Mouse (Mus musculus): ENCODE measurements around the gene Lef1.

Lef1 gene

DNA sequence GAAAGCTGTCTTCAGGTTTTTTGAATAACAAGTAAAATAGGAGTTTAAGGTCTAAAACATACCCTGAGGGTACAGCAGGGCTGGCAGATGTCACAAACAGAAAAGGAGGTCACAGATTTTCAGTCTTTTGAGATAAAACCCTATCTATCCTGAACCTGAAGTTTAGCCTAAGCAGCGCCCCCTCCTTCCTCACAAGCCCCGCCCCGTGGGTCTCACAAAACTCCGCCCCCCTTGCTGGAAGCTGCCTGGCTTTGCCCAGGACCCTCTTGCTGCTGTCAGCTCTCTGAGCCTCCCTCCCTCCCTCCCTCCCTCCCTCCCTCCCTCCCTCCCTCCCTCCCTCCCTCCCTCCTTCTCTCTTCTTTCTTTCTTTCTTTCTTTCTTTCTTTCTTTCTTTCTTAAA is 31.3 kb downstream of the Lef1 start:
- no peak for DNase-seq

DNA sequence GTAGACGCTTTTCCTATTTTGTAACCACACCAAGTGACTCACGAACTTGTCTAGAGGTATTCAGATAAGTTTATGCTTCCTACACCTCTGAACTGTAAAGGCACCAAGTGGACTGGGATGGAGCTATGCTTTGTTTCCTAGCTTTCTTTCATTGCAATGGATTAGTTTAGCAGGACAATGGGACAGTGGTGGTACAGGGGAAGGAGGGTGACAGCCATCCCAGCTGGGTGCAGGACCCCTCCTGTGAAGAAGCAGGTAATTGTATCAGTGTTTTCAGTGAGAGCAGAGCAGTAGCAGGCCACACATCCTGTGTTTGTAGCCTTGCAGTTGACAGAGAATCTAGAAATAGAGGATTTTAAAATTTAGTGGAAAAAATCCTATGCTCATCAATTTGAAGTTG is 34.0 kb downstream of the Lef1 start:
- no peak for DNase-seq

DNA sequence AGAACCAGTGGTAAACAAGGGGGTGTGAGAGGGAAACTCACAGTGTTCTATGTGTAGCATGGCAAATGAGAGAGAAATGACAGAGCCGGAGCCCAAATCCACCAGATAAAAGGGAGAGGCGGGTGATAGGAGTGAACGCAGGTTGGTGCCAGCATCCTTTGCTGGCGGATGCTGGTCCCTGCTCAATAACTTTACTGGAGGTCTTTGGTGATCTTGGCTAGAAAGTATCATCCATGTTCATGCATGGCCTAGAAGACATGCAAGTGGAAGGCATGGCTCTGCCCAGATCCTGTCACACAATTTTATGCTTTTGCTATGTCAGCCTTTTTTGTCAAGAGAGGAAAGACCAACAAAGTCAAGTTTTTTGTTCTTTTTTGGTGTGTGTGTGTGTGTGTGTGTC is 42.6 kb downstream of the Lef1 start:
- no peak for DNase-seq

DNA sequence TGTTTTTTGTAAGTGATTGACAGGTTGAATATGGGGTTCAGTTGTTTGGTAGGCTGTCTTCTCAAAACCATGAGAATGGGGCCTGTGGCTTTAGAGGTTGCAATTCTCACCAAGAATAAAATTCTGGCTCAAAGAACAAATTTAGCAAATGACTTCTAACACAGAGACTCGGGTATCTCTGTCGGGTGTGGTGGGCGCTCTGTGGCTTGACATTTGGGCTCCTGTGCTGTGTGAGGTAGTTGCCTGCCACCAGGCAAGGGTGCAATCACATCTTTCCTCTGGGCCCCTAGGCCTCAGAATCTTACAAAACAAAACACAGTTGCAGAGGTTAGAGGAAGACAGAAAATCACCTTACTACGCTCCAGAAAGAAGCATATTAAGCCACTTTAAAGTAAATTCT is 43.6 kb downstream of the Lef1 start:
- no peak for DNase-seq

DNA sequence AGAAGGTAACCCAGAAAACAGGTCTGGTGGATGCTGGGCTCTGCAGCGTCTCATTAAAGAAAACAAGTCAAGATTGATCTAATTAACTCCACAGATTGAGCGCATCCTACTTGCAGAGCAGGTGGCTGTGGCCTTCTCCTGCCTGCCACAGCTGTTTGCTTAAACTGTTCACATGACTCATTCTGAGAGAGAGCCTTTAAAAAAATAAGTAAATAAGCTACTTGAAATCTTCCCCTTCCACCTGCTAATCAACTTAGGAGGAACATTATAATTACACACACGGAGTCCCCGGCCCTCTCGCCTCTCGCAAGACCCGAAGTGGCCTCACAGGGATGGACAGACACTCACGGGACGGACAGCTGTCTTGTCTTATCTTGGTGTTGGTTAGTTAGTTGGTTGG is 44.3 kb downstream of the Lef1 start:
- DNase-seq = no peak

DNA sequence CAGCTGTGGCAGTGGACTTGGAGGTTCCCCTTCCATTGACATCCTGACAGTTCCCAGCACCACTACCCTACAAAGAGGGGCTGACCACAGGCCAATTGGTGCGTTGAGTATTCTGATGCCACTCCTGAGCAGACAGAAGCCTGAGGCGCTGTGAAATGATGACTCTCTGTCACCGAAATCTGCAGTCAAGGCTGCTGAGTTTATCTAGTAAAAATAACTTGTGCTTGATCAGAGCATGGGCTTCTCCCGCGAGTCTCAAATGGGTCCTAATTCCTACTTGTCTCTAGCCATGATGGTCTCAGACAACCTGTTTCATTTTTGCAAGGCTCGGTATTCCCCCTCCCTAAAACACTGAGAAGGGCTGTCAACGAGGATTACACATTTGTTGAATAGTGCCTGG is 44.8 kb downstream of the Lef1 start:
- DNase-seq = no peak

DNA sequence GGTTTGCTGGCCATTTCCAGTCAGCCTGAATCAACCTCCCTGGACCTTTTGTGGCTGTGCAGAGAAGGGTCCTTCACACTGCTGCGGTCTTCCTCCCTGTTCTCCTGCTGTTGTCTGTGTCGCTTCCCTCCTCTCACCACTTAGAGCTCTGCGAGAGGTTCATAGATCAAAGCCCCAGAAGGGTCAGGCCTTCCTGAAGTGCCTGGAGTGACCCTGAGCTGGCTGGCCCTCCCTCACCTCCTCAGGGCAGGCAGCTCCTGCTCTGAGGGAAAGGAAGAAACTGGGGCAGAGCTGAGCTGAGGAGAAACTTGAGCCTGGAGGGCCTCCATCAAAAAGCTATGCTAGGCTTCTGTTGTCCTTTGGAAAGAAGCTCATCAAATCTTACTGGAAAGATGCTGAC is 45.4 kb downstream of the Lef1 start:
- DNase-seq = no peak

DNA sequence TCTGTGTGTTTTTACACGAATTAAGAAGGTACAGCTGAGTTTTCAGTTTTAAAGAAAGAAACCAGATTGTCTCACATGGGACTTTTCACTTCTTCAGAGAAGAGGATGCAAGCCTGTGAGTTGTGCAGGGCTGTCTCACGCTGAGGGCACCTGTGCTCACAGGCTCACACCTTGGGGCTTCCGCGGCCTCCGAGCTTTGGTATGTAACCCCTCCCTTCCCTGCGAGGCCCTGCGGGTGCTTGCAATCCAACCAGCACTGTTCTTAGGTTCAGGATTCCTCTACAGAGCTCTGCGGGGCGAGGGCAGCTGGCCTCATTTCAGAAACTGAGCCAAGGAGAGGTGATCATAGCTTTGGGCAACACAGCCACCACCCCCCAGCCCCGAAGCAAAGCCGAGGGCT is 46.1 kb downstream of the Lef1 start:
- DNase-seq = no peak

DNA sequence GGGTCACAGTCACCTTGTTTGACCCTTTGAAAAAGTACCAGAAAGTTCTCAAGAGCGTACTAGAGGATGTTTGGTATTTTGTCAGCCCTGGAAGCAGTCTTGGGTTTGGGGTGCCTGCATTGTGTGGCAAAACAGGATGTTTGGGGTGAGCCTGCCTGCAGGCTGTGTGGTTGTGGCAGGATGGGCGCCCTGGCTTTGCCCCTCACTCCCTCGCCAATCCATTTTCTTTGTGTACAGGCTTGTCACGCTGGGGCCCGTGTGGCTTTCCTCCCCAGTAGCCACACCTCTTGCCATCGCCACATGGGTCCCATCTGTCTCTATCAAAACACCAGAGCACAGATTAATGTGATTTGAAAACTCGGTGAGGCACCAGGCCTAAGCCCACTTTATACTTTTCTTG is 47.2 kb downstream of the Lef1 start:
- DNase-seq = no peak

DNA sequence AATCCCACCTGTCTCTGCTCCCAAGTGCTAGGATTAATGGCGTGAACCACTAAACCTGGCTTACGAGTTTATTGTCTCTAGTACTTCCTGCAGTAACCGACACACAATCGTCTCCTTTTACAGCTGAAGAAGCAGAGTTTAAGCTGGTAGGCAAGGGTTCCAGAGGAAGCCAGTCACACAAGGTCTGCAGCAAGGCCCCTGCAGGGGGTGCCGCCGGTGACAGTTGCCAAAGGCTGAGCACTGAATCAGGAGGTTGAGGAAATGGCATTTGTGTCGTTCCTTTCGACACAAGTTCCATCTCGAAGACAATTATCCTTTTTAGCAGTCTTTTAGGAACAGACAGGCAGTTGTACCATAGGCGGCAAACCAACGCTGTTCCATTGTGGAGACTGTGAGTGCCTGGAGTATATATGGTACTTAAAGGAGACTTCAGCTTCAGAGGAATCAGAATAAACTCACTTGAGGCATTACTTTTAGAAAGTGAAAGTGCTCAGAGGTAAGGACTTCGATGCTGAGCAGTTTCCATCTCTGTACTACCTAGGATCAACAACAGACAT is 49.0 kb downstream of the Lef1 start:
- DNase-seq = no peak

DNA sequence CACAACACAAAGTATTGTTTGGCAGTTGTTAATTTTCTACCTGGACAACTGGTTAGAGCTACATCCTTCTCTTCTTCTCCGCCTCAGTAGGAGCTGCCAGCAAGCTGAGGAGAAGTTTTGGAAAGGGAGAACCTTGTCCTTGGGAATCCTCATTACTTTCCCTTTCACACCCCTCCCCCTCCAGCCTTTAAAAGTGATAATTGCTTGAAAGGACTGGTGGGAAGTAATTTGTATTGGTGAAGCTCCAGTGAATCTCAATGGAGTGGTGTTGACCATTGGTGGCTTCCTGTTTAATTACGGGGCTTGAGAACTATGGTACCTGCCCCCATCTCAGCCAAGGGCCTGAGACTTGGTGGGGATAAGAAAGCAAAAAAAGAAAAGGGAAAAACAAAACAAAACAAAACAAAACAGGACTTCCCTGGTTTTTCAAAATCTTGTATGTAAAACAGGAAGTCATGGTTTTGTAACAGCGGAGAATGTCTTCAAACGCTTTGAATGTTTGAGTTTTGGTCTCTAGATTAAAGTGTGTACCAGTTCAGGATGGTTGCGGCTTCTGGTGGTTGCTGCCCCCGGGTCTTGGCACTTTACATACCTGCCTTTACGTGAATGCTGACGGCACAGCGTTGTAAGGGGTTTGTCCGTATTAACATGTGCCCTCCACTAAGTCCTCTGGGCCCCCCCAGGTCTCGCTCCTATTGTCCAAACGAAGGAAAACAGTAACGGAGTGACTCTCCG is 49.8 kb downstream of the Lef1 start:
- no peak for DNase-seq

DNA sequence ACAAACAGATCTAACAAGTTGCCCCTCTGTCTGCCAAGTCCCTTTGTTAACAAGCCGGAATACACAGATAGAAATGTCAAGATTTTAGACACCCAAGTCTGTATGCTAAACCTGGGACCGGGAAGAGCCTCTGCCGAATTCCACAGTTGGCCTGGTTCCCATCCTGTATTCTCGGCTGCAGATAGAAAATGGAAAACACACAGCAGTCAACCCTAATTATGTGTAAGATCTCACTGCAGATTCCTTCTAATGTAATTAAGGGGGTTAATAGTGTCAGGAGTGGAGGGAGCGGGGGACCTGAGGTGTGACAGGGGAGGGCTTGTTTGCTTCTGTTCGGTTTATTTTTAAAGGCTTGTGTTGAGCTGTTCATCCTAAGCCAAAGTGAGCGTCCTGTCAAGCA is 50.6 kb downstream of the Lef1 start:
- DNase-seq = no peak

DNA sequence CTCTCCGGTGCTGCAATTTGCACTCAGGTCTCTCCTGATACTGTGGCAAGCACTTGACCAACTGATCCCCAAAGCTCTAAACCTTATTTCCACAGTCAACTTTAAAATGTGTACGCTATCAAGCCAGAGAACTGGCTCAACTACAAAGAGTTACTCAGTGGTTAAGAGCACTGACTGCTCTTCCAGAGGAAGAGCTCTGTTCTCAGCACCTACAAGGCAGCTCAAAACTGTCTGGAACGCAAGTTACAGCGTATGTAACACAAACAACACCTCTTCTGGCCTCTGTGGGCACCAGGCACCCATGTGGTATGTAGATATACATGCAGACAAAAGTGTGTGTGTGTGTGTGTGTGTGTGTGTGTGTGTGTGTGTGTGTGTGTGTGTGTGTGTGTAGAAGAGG is 57.5 kb downstream of the Lef1 start:
- no peak for DNase-seq

DNA sequence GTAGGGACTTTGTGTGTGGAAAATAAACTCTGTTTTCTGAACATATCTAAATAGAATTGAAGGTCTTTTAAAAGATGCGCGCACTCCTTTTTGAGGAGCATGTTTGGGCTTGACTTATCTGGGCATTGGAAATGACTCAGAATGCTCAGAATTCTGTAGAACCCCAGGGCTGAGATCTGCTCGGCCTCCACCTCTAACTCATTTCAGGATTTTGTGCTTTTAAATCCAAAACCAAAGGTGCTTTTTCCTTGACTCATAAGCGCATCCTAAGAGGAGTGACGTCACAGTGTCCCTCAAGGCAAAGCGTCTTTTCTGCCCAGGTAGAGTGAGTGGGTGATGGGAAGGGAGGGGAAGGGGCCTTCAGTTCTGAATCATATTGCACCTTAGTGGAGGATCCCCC is 58.9 kb downstream of the Lef1 start:
- DNase-seq = no peak

DNA sequence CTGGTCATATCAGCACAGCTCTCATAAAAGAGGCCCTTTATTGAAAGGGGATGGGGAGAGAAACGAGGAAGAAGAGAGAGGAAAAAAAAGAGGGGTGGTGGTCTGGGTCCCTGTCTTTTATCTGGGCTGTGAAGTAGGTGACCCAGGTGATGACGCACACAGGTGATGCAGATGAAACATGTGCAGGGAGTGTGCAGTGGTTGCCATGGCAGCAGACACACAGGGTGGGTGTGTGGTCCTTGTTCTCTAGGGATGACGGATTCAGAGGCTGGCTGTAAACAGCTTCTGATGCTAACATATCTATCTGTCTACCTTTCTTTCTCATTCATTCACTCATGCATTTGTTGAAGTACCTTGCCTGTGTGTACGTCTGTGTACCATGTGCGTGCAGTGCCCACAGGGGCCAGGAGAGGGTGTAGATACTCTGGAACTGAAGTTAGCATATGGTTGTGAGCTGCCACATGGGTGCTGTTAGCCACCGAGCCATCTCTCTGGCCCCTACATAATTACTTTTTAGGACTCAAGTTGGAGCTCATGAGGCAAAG is 59.9 kb downstream of the Lef1 start:
- no peak for DNase-seq

DNA sequence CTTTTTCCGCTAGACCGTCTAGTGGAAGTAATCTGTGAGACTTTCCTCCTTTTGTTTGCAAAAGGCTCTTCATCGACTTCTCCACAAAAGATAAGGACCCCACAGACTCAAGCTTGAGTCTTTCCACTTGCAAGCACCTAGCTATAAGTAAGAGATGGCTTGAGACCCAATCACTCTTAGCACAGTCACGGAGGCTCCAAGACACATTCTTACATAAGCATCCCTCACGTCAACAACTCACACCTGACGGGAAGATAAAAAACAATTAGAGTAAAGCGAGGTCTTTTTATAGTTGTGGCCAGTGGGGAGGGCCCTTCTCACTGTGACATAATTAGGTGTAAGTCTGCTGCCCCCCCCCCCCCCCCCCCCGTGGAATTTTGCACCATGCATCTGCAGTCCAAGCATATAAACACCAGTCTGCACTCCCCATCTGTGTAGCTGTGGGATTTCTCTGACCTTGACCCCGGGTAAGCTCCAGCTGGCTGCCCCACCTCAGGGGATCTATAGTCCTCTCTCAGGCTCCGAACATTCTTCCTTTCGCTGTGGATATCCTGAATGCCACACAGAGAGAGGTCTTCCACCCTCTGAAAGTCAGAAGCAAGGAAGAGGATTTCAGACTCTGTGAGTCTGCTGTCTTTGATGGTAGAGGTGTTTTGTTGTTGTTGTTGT is 61.2 kb downstream of the Lef1 start:
- no peak for DNase-seq

DNA sequence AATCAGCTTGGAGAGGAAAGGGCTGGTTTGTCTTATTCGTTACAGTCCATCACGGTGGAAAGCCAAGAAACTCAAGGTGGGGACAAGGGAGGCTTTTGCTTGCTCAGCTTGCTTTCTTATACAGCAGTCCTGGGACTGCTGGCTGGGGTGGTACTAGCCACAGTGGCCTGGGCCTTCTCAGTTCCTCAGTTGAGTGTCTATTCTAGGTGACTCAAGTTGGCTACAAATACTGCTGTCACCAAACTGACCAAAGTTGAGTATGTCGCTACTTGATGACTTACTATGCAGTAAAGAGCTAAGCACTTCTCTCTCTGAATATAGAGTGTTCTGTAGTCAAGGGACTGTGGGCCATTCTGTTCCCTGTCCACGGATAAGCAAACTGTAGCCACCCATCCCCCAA is 62.0 kb downstream of the Lef1 start:
- no peak for DNase-seq

DNA sequence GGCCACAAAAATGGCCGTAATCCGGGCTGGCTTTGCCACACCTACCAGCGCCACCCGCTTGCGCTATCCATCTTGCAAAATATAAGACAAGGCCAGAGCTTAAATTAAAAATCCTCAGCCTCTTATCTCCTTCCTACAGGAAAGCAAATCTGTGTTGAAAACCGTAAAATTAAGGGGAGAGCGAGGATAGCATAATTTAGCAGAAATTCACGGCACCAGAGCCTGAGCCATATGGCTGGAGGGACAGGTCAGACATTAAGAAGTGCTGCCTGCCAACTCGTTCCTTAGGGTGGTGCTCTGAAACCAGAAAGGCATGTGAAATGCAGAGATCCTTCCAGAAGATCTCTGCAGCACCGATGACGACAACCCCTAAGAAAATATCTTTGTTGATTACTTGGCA is 70.7 kb downstream of the Lef1 start:
- DNase-seq = no peak

DNA sequence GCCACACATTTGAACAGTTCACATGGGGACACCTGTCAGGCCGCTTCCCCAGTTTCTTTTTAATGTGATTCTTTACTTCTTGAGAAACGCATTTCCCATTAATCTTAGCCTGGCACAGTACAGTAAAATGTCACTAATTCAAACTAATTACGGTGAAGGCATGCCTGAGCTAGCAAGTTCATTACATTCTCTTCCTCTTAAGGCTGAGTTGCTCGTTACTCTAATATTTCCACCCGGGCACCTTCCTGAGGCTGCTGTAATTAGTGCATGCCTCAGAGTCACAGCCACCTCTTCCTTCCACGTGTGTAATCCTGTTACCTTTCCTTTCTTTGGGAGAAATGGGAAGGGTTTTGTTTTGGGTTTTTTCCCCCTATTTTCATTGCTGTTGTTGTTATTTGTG is 71.9 kb downstream of the Lef1 start:
- DNase-seq = no peak

DNA sequence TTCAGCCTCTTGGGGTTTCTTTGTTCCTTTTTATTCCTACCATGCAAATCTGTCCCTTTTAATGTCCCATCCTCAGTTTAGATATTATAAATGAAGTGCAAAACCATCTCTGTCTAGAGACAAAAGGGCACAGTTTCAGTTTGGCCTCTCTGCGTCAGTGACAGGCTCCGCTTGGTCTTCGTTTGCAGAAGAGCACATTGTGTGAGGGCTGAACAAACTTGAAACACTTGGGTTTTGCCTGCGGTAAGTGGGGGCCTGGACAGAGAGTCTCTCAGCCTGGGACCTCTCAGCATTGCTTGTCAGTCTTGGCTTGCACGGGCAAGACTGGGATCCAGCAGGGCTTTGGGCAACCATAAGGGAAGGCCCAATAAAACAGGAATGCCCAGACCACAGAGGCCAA is 75.9 kb downstream of the Lef1 start:
- DNase-seq = no peak

DNA sequence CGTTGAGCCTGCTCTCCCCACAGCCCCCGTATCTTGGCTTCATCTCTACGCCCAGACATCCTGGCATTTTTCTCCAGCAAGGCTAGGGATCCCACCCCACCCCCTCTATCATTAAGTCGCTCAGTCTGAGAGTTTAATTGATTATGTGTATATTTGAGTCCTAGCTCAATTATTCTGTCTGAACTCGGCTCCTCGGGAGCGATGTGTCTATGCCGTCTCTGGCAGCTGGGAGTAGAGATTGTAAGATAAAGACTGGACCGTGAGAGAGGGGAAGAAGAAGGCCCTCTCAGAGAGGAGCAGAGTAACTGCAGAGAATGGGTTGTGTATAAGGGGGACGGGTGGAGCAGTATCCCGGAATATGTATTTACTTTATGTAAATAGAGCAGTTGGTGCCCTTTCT is 80.0 kb downstream of the Lef1 start:
- DNase-seq = no peak

DNA sequence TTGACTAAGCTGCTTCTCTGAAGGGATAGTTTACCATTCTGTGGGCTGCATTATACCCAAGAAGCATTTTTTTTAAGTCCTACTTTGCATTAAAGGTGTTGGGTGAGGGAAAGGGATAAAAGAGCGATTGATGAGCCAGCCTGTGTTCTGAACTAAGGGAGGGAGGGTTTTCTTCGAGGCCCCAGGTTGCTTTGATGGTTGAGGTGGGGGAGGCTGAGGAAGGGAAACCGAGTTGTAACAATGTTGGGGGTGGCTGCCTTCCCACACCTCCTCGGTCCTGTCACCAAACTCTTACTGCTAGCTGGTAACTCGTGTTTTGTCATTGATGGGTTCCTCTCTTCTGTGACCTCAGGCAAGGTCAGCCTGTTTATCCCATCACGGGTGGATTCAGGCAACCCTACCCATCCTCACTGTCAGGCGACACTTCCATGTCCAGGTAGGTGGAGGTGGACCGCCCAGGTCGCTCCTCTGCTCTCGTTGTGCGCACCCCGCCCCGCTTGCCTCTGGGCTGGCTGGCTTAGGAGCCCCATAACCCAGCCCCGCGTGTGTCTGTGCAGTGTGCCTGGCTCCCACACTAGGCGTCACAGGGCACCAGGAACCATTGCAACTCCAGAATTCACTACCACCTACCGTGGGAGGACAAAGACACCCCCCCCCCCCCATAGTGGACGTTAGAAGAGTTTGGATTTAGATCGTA is 80.5 kb downstream of the Lef1 start:
- DNase-seq = no peak

DNA sequence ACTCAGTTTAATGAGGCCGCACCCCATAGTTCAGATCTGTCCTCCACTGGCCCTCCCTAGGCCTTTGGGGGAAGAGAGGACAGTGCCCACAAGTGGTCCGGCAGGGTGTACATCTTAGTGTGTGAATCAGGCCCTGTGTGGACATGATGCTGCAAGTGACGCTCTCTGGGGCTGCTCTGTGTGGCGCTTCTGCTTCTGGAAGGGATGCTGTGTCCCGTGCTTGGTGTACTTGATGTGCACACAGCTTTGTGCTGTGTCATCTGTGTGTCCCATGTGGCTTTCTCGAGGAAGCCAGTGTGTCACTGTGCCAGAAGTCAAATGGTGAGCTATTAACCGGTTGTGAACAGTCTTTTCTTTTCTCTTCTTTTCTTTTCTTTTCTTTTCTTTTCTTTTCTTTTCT is 81.2 kb downstream of the Lef1 start:
- DNase-seq = no peak

DNA sequence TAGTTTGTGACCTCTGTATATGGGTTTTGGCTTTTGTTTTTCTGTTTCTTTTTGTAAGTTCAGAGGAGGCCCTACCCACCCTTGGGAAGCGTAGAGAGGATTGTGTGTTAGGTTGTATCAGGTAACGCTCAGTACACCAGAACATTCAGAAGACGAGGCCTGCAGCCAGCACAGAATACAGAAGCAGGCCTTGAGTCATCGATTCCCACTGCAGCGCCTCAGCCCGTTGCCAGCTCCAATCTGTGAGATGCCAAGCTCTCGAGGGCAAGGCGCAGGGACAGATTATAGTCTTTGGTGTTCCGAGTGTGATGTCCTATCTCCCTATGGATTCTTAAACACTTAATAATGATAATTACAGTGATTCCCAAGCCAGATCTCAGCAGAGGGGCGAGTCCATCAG is 85.8 kb downstream of the Lef1 start:
- DNase-seq = no peak
